Mouse (Mus musculus) liver, embryonic 16.5 days (tissue): ENCODE measurements around the gene Pcyt2. TPM values are rescaled to one million over a fixed set of nuclear protein-coding genes. Genes with fewer than 3 reads are reported as not detected.

Source experiments
- ATAC-seq: fragments of 200-750 bp; cut with Nextera tagmentation; 2 replicates; pipeline ENCODE4 v1.8.0; 2017; ENCODE audit warnings: low read depth, mild to moderate bottlenecking, moderate number of reproducible peaks, moderate library complexity
- H3K27ac ChIP-seq: fragments of 300-500 bp; sonication (generic); 2 replicates; pipeline ENCODE4 v1.5.1; 2014; ENCODE audit warnings: mild to moderate bottlenecking, low read length
- H3K27me3 ChIP-seq: fragments of 300-500 bp; sonication (generic); 2 replicates; pipeline ENCODE4 v1.6.1; 2014; ENCODE audit warnings: low read depth, low read length, mixed read lengths; ENCODE audit not compliant: control insufficient read depth, insufficient read depth
- H3K36me3 ChIP-seq: fragments of 300-500 bp; sonication (generic); 2 replicates; pipeline ENCODE4 v1.6.1; 2014; ENCODE audit warnings: mild to moderate bottlenecking; ENCODE audit not compliant: control insufficient read depth, insufficient read depth
- H3K4me1 ChIP-seq: fragments of 300-500 bp; sonication (generic); 2 replicates; pipeline ENCODE4 v1.6.1; 2014; ENCODE audit warnings: low read depth, low read length, mixed read lengths; ENCODE audit not compliant: control insufficient read depth
- H3K4me2 ChIP-seq: fragments of 300-500 bp; sonication (generic); 2 replicates; pipeline ENCODE4 v1.6.1; 2014; ENCODE audit warnings: low read depth, low read length, mixed read lengths
- H3K4me3 ChIP-seq: fragments of 300-500 bp; sonication (generic); 2 replicates; pipeline ENCODE4 v1.5.1; 2014; ENCODE audit warnings: low read depth, mild to moderate bottlenecking, low read length
- H3K9ac ChIP-seq: fragments of 300-500 bp; sonication (generic); 2 replicates; pipeline ENCODE4 v1.6.1; 2014; ENCODE audit warnings: low read depth, low read length
- H3K9me3 ChIP-seq: fragments of 300-500 bp; sonication (generic); replicated peaks from 2 replicates; pipeline ENCODE4 v1.6.1; 2016; ENCODE audit warnings: low read length; ENCODE audit not compliant: control insufficient read depth
- WGBS: fragments of 180-500 bp; shearing (Covaris S2); extraction: QIAGEN DNeasy Blood & Tissue Kit; methylation state at CpG from one replicate; pipeline ENCODE4 v1.1.7; 2014; ENCODE audit not compliant: insufficient replicate concordance; 5-methylcytosine and 5-hydroxymethylcytosine counted together
- polyA plus RNA-seq: library from polyadenylated mRNA; unstranded; fragments of >200 nt; fragmentation: Nextera tagmentation; extraction: Ambion mirVana; gene quantifications from 2 replicates; pipeline ENCODE4 v1.2.1, GENCODE M21; 2015

Pcyt2 gene
- polyA plus RNA-seq, 1 experiment from 2014 or later: 184 TPM

DNA sequence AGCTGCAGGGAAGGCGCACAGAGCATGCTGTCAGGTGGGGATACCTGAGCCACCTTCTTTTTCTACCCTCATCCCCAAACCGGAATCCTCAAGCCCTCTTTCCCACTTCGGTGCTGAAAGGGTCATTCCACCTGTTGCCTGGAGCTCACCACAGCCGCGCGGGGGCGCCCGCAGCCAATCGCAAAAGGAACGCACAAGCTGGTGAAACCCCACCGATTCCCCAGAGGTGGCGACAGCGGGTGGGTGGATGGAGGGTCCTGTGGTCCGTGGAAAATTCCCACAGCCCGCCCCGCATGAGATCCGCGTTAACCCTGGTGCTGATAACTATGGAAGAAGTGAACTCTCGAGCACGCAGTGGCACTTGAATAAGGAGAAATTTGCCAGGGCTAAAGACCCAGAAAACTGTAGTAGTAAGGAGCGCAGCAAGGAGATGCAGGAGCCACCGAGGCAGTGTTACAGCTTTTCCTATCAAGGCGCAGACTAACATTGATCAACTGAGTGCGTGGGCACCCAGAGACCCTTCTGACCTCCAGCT lies 41.2 kb upstream of the Pcyt2 start:
- H3K4me3 ChIP-seq: no peak overlapping the region

DNA sequence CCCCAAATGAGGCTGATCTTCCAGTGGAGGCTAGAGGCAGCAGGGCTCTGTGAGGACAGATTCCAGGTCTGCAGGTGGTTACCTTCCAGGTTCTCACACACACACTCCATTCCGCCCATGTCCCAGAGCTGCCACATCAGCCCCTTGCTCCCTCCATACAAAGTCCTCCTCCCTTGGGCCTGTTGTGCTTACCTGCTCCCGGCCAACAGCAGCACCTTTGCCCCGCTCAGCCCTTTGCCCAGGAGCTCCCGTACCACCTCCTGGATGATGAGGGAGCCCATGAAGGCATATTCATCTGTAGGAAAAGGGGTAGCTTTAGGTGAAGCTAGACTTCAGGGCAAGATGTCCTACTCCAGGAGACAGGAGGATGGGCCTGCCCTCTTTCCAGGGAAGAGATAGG lies 39.6 kb upstream of the Pcyt2 start:
- 71% methylated on average over 4 of the region's 4 CpGs for WGBS
- Histone ChIP-seq H3K9me3 (no peaks in the 10 kb centered on the region), H3K9ac (no peak overlapping the region), H3K27me3 (peaks cover 56% of the 10 kb centered on the region), H3K4me2 (no peak overlapping the region), H3K4me1 (peaks cover 13% of the 10 kb centered on the region), H3K4me3 (no peak overlapping the region), H3K27ac (no peak overlapping the region), H3K36me3 (no peaks in the 10 kb centered on the region)
- ATAC-seq: no peak

More for the DNA sequence above, 41.2 kb upstream of the Pcyt2 start:
- H3K9ac ChIP-seq: no peak overlapping the region
- H3K36me3 ChIP-seq: no peaks in the 10 kb centered on the region
- peaks cover 13% of the 10 kb centered on the region for H3K4me1 ChIP-seq
- no peak overlapping the region for H3K27ac ChIP-seq
- H3K9me3 ChIP-seq: no peaks in the 10 kb centered on the region
- 4% methylated on average over 24 of the region's 24 CpGs for WGBS
- H3K4me2 ChIP-seq: no peak overlapping the region
- ATAC-seq: no peak
- H3K27me3 ChIP-seq: peaks cover 72% of the 10 kb centered on the region

- H3K27ac ChIP-seq: no peak overlapping the region
- no peak overlapping the region for H3K4me3 ChIP-seq
- H3K36me3 ChIP-seq: no peaks in the 10 kb centered on the region
- 43% methylated on average over 3 of the region's 3 CpGs for WGBS
- H3K27me3 ChIP-seq: peaks cover 30% of the 10 kb centered on the region
- H3K4me2 ChIP-seq: no peak overlapping the region
- H3K4me1 ChIP-seq: peaks cover under 1% of the 10 kb centered on the region; the same call in 1 of the 2 replicates
- H3K9me3 ChIP-seq: no peaks in the 10 kb centered on the region
- ATAC-seq: no peak
- no peak overlapping the region for H3K9ac ChIP-seq
These were observed 37.0 kb upstream of the Pcyt2 start for GRCm38 (mm10) chr11:120654741-120655140.

DNA sequence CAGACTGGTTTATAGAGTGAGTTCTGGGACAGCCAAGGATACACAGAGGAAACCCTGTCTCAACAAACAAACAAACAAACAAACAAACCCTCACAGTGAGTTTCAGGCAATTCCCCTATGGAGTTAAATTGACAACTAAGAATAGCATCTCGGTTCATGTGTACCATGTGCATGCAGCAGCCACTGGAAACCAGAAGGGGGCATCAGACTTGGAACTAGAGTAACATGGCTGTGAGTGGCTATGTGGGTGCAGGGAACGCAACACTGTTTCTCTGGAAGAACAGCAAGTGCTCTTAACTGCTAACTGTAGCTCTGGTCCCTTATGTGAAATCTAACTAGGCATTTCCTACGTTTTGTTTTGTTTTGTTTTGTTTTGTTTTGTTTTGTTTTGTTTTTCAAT lies 34.1 kb upstream of the Pcyt2 start:
- H3K9me3 ChIP-seq: no peaks in the 10 kb centered on the region
- H3K27me3 ChIP-seq: peaks cover 11% of the 10 kb centered on the region
- H3K36me3 ChIP-seq: no peaks in the 10 kb centered on the region
- 61% methylated on average over 3 of the region's 3 CpGs for WGBS
- no peak overlapping the region for H3K9ac ChIP-seq
- ATAC-seq: no peak
- H3K4me1 ChIP-seq: peaks cover 5% of the 10 kb centered on the region
- H3K4me3 ChIP-seq: no peak overlapping the region
- H3K4me2 ChIP-seq: no peak overlapping the region
- no peak overlapping the region for H3K27ac ChIP-seq

DNA sequence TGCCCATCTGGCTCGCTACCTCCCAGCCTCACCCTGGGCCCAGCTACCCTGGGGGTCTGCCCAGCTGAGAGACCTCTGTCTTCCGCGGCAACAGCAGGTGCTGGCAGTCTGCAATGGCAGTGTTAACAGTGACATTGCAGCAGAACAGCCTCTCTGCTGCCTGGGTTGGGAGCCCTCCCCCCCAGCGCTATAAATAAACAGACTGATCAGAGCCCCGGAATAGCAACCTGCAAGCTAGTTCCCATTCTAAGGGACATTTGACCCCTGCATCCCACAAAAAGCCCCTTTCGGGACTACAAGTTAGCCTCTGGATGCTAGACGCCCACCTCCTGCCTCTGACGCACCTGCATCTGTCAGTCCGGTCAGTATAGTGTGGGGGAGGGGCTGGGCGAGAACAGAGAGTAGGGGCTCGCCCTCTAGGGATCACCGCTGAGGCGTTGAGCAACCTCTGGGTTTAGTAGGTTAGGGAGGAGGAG lies 30.3 kb upstream of the Pcyt2 start, which contains the start of gene Myadml2:
Gene Myadml2 (minus strand): TSS at position 158 of the 476 bp plus-strand sequence.
- no peak within 1 kb of the TSS for H3K27ac ChIP-seq
- H3K9ac ChIP-seq: 0 out of 2 replicates have a peak within 1 kb of the TSS, but pooled peaks have one; percentile 25
- H3K27me3 ChIP-seq: peaks cover 5% of the 10 kb centered on the region
- H3K9me3 ChIP-seq: no peaks in the 10 kb centered on the region
- WGBS: 7% methylated on average over 13 of the region's 13 CpGs
- peak within 1 kb of the TSS; percentile 32 for H3K4me3 ChIP-seq
- no peak for ATAC-seq
- peaks cover 12% of the 10 kb centered on the region for H3K4me1 ChIP-seq
- H3K36me3 ChIP-seq: no peaks in the 10 kb centered on the region
- peak within 1 kb of the TSS; percentile 45 for H3K4me2 ChIP-seq

DNA sequence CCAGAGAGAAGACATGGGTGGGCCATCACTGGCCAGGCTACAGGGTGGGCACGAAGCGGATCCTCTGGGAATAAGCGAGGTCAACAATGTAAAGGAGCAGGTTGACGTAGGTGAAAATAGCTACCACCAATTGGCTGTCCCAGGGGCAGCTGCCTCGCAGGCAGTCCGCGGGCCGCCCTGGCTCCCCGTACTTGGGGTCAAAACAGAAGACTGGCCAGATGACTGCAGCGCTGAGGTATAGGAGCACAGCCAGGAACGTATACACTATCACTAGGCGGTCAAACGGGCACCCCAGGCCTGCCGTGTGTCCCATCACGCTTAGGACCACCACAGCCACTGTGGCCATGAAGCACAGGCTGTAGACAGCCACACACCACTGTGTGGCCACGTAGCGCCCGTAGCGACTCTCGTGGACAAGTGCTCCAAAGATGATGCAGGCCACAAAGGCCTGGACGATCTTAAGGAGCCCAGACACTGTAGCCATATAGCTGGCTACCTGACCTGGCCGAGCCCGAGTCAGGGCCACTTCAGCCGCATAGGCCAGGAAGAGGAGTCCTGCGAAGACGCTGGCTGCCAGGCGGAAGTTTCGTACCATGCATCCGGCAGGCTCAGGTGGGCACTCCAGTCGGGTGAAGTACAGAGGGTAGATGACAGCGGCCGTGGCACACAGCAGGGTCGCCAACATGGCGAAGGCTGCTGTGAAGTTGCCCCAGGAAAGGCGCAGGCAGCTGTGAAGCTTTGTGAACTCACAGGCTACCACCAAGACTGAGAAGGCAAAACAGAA lies 29.5 kb upstream of the Pcyt2 start:
- Histone ChIP-seq H3K27me3 (peaks cover 10% of the 10 kb centered on the region), H3K36me3 (no peaks in the 10 kb centered on the region), H3K4me2 (peak overlapping the region; percentile 45; the same call in 1 of the 2 replicates), H3K27ac (no peak overlapping the region), H3K4me1 (peaks cover 18% of the 10 kb centered on the region), H3K4me3 (no peak overlapping the region), H3K9ac (no peak overlapping the region), H3K9me3 (no peaks in the 10 kb centered on the region)
- 74% methylated on average over 35 of the region's 35 CpGs for WGBS
- ATAC-seq: no peak

DNA sequence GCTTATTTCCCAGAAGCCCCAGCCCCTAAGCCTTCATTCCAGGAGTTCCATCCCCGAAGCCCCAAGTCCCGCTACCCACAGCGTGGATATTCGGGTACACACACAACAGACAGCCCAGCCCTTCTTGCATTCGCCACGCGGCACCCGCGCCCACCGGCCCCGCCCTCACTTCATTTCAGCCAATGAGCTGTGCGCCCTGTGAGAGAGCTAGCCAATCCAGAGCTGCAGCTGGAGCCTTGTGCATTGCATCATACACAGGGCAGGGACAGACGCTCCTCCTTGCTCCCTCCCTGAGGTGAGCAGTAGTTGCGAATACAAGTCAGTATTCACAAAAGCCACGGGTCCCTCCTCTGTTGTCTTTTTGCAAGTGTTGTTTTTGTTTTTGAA lies 25.9 kb upstream of the Pcyt2 start, which contains the start of gene Pycr1:
Gene Pycr1 (minus strand): TSS at position 169 of the 387 bp plus-strand sequence.
- Histone ChIP-seq H3K36me3 (no peaks in the 10 kb centered on the region), H3K4me3 (peak within 1 kb of the TSS; percentile 61), H3K9ac (peak within 1 kb of the TSS; percentile 67), H3K4me1 (peaks cover 18% of the 10 kb centered on the region), H3K27me3 (peaks cover 7% of the 10 kb centered on the region), H3K4me2 (peak within 1 kb of the TSS; percentile 93), H3K9me3 (no peaks in the 10 kb centered on the region), H3K27ac (no peak within 1 kb of the TSS)
- WGBS: under 1% methylated on average over 15 of the region's 15 CpGs
- ATAC-seq: peak; percentile 100

DNA sequence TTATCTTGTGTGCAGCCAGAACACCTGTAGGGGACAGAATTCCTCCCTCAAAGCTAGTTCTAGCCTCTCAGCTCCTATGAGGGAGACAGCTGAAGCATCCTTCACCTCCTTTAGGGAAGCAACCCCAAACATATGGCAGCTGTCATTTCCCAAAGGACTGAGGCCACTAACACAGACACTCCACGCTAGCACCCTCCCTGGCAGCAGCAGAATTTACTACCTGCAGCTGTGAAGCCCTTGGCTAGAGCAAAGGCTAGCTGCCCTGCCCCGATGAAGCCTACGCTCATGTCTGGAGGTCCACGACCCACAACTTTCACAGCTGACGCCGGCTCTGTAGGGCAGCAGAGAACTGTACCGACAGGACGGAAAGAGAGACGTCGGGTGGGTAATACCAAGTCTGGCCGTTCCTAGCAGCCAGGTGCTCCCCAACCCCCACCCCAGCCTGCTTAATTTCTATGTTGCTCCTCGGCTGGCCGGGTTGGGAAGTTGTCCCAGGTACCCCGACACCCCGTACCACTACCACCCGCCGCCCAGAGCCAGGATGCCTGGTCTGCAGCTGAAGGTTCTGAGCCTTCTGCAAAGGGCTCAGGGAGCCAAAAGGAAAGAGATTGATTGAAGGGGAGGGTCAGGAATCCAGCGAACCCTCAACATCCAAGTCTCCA lies 25.3 kb upstream of the Pcyt2 start:
- no peak overlapping the region for H3K27ac ChIP-seq
- peaks cover 16% of the 10 kb centered on the region for H3K4me1 ChIP-seq
- H3K9ac ChIP-seq: peak overlapping the region; percentile 67
- H3K4me2 ChIP-seq: peak overlapping the region; percentile 93
- 1% methylated on average over 18 of the region's 18 CpGs for WGBS
- H3K36me3 ChIP-seq: no peaks in the 10 kb centered on the region
- peak; percentile 22 for ATAC-seq
- peak overlapping the region; percentile 61 for H3K4me3 ChIP-seq
- no peaks in the 10 kb centered on the region for H3K9me3 ChIP-seq
- peaks cover 5% of the 10 kb centered on the region for H3K27me3 ChIP-seq
